ENCODE assay signal across 22 mouse cellular contexts in the genomic region with DNA sequence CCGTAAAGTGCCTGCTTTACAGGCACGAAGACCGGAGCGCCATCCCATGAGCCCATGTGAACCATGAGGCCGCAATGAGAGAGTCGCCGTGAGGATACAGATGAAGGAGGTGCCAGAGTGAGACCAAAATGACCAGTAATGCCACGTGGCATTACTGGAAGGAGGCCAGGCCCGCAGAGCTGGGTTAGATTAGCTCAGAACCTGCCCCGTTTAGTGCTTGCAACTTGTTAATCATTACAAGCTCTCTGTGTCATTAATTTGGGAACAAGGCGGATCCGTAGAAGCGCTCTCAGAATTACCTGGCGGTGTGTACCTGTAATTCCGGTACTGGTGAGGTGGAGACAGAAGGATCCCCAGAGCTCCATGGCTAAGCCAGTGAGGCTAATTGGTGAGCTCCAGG. TPM values are rescaled to one million over a fixed set of nuclear protein-coding genes. Genes with fewer than 3 reads are reported as not detected.
DNase-seq lines count a peak whose midpoint lies in the region; ATAC-seq and TF ChIP-seq lines count a peak whose summit lies in the region.
"Had no signal": no experiment of that assay in that cellular context is flagged by ENCODE, and none has a peak within 500 bp of the region (broad histone marks: within the 10 kb centered on the region; RNA-seq: fewer than 3 reads in every experiment).

No protein-coding gene starts in this region.

- ATAC-seq in liver, embryonic 16.5 days (ENCODE audit: low read depth) = peak; percentile 43
- ATAC-seq in liver, embryonic 12.5 days = no peak
- ATAC-seq in kidney, postnatal 0 days (replicated peaks; ENCODE audit: low FRiP score, low read depth) = peak; percentile 55
- ATAC-seq: Patski had no signal

- 0 out of 2 replicates have a peak overlapping the region, but pooled peaks have one; percentile 14 for H3K4me2 ChIP-seq in liver, embryonic 16.5 days (ENCODE audit: low read depth, low read length)
- no peak overlapping the region for H3K4me2 ChIP-seq in liver, embryonic 12.5 days
- no peak overlapping the region; the same call in 1 of the 2 replicates for H3K4me2 ChIP-seq in kidney, postnatal 0 days (ENCODE audit: low read length)
- H3K4me2 ChIP-seq: liver, embryonic 13.5 days had no signal

- DNase-seq in cerebellum, postnatal 10 days = peak; percentile 64 to 66
- DNase-seq in cerebellum, adult 2 months = no peak
- DNase-seq in kidney, postnatal 0 days (ENCODE audit: low spot score) = peak; percentile 35
- DNase-seq in urinary bladder, postnatal 10 days (ENCODE audit: low spot score) = no peak
- DNase-seq in layer of hippocampus, adult 2 months (ENCODE audit: low spot score in 2 of 2) = no peak
- DNase-seq in heart, postnatal 36 days = no peak
- DNase-seq: adrenal gland, adult 2 months; cerebellum, adult 9-10 months; liver, embryonic 13.5 days had no signal

- no peak overlapping the region for H3K9ac ChIP-seq in liver, embryonic 16.5 days (ENCODE audit: low read depth, low read length)
- H3K9ac ChIP-seq in liver, embryonic 12.5 days = no peak overlapping the region
- no peak overlapping the region for H3K9ac ChIP-seq in kidney, postnatal 0 days (ENCODE audit: low read depth, low read length)
- H3K9ac ChIP-seq: liver, embryonic 13.5 days had no signal

- no peak overlapping the region for H3K4me3 ChIP-seq in cerebellum, adult 2 months (replicated peaks; ENCODE audit: insufficient read depth, low read depth, low read length)
- H3K4me3 ChIP-seq in liver, embryonic 16.5 days (ENCODE audit: low read depth, low read length) = no peak overlapping the region
- no peak overlapping the region for H3K4me3 ChIP-seq in liver, embryonic 12.5 days
- no peak overlapping the region for H3K4me3 ChIP-seq in kidney, postnatal 0 days (replicated peaks; ENCODE audit: low read depth, low read length)
- H3K4me3 ChIP-seq in layer of hippocampus, adult 2 months = no peak overlapping the region
- H3K4me3 ChIP-seq: erythroblast, embryonic 14.5 days; liver, embryonic 13.5 days; midbrain, embryonic 10.5 days had no signal

- no peaks in the 10 kb centered on the region for H3K4me1 ChIP-seq in cerebellum, adult 2 months (ENCODE audit: control insufficient read depth, insufficient read depth, low read length)
- no peaks in the 10 kb centered on the region for H3K4me1 ChIP-seq in liver, embryonic 16.5 days (ENCODE audit: control insufficient read depth, low read depth, low read length)
- H3K4me1 ChIP-seq in liver, embryonic 12.5 days = no peaks in the 10 kb centered on the region
- no peaks in the 10 kb centered on the region for H3K4me1 ChIP-seq in kidney, postnatal 0 days (replicated peaks; ENCODE audit: insufficient read depth, low read length)
- H3K4me1 ChIP-seq: liver, embryonic 13.5 days; midbrain, embryonic 10.5 days had no signal

- H3K9me3 ChIP-seq in liver, embryonic 16.5 days (replicated peaks; ENCODE audit: control insufficient read depth, low read length) = no peaks in the 10 kb centered on the region
- no peaks in the 10 kb centered on the region for H3K9me3 ChIP-seq in liver, embryonic 12.5 days (replicated peaks)
- no peaks in the 10 kb centered on the region for H3K9me3 ChIP-seq in kidney, postnatal 0 days (replicated peaks; ENCODE audit: low read length)
- H3K9me3 ChIP-seq: liver, embryonic 13.5 days; midbrain, embryonic 10.5 days had no signal

- H3K36me3 ChIP-seq in liver, embryonic 16.5 days (ENCODE audit: control insufficient read depth, insufficient read depth) = no peaks in the 10 kb centered on the region
- H3K36me3 ChIP-seq in liver, embryonic 12.5 days = no peaks in the 10 kb centered on the region
- no peaks in the 10 kb centered on the region for H3K36me3 ChIP-seq in kidney, postnatal 0 days (ENCODE audit: insufficient read depth, low read length)
- H3K36me3 ChIP-seq: liver, embryonic 13.5 days; midbrain, embryonic 10.5 days had no signal

- 73% methylated on average over 15 of the region's 15 CpGs for WGBS in cerebellum, adult 2 months
- 82% methylated on average over 15 of the region's 15 CpGs for WGBS in liver, embryonic 16.5 days (ENCODE audit: insufficient replicate concordance)
- 78% methylated on average over 15 of the region's 15 CpGs for WGBS in liver, embryonic 12.5 days (ENCODE audit: insufficient replicate concordance)
- 70% methylated on average over 15 of the region's 15 CpGs for WGBS in kidney, postnatal 0 days

- intact Hi-C loops in heart, postnatal 36 days (cut with DNase I) = no loop called here

- H3K27ac ChIP-seq in cerebellum, adult 2 months (ENCODE audit: insufficient read depth, low read length) = no peak overlapping the region
- H3K27ac ChIP-seq in liver, embryonic 16.5 days (ENCODE audit: low read length) = no peak overlapping the region
- H3K27ac ChIP-seq in liver, embryonic 12.5 days = no peak overlapping the region
- H3K27ac ChIP-seq in kidney, postnatal 0 days = no peak overlapping the region
- no peak overlapping the region for H3K27ac ChIP-seq in layer of hippocampus, adult 2 months
- H3K27ac ChIP-seq: liver, embryonic 13.5 days; midbrain, embryonic 10.5 days had no signal

- no peak for TF ChIP-seq POLR2A in cerebellum, adult 2 months (IDR thresholded peaks at IDR 0.05; ENCODE audit: borderline replicate concordance, insufficient read depth, low read length)

- no peak for TF ChIP-seq CTCF in cerebellum, adult 2 months (IDR thresholded peaks at IDR 0.05; ENCODE audit: borderline replicate concordance, insufficient read depth, low read depth, low read length)
- no peak for TF ChIP-seq CTCF in kidney, postnatal 0 days (IDR thresholded peaks at IDR 0.05; ENCODE audit: low read depth)
- TF ChIP-seq CTCF in layer of hippocampus, adult 2 months (conservative IDR thresholded peaks at IDR 0.05) = no peak

- H3K27me3 ChIP-seq in cerebellum, adult 2 months (ENCODE audit: control insufficient read depth, insufficient read depth, low read length) = no peaks in the 10 kb centered on the region
- H3K27me3 ChIP-seq in liver, embryonic 16.5 days (ENCODE audit: control insufficient read depth, insufficient read depth, low read depth, low read length) = no peaks in the 10 kb centered on the region
- H3K27me3 ChIP-seq in liver, embryonic 12.5 days (replicated peaks) = 0 out of 2 replicates have a peak, but pooled peaks cover 4% of the 10 kb centered on the region
- H3K27me3 ChIP-seq in kidney, postnatal 0 days (ENCODE audit: insufficient read depth, low read length) = no peaks in the 10 kb centered on the region
- H3K27me3 ChIP-seq: CH12.LX; liver, embryonic 13.5 days had no signal

RNA-seq across cellular contexts. Expression of a gene that starts 12.0 kb away (rescaled TPM):
- polyA plus RNA-seq in cerebellum, adult 2 months (2012; rRNA removed) = 18.5 and 20.0 TPM in 2 replicates
- 47.5 and 50.6 TPM in 2 replicates for polyA plus RNA-seq in liver, embryonic 16.5 days (2015; fragmentation: Nextera tagmentation; extraction: Ambion mirVana)
- polyA plus RNA-seq in liver, embryonic 12.5 days (2016; fragmentation: Nextera tagmentation; extraction: Ambion mirVana) = 27.3 and 27.7 TPM in 2 replicates
- polyA plus RNA-seq in kidney, postnatal 0 days (2015; fragmentation: Nextera tagmentation; extraction: Ambion mirVana) = 19.4 and 23.6 TPM in 2 replicates
- 10 to 100 TPM; 16.2 to 16.9 TPM for total RNA-seq in layer of hippocampus, adult 2 months (2021)
- under 1 TPM in 1 of 2 experiments, not detected in 1; 0.08 TPM for total RNA-seq in heart, postnatal 36 days (2021)
- total RNA-seq: CH12.LX; neutrophil, adult 5-6 weeks had no signal
- polyA plus RNA-seq: erythroblast, embryonic 14.5 days; Patski had no signal

RNA-seq across cellular contexts. Expression of a gene that starts 17.4 kb away (rescaled TPM):
- 70.5 and 76.2 TPM in 2 replicates for polyA plus RNA-seq in cerebellum, adult 2 months (2012; rRNA removed)
- polyA plus RNA-seq in liver, embryonic 16.5 days (2015; fragmentation: Nextera tagmentation; extraction: Ambion mirVana) = 4.5 and 4.8 TPM in 2 replicates
- polyA plus RNA-seq in liver, embryonic 12.5 days (2016; fragmentation: Nextera tagmentation; extraction: Ambion mirVana) = 10.3 and 11.2 TPM in 2 replicates
- 9.4 and 10.3 TPM in 2 replicates for polyA plus RNA-seq in kidney, postnatal 0 days (2015; fragmentation: Nextera tagmentation; extraction: Ambion mirVana)
- total RNA-seq in layer of hippocampus, adult 2 months (2021) = 100 to 1,000 TPM; 141 to 143 TPM
- total RNA-seq in heart, postnatal 36 days (2021) = 10 to 100 TPM; 23.6 to 25.0 TPM

RNA-seq across cellular contexts. Expression of a gene that starts 41.6 kb away (rescaled TPM):
- not detected in 2 replicates for polyA plus RNA-seq in cerebellum, adult 2 months (2012; rRNA removed)
- not detected in 2 replicates for polyA plus RNA-seq in liver, embryonic 16.5 days (2015; fragmentation: Nextera tagmentation; extraction: Ambion mirVana)
- not detected in 2 replicates for polyA plus RNA-seq in liver, embryonic 12.5 days (2016; fragmentation: Nextera tagmentation; extraction: Ambion mirVana)
- polyA plus RNA-seq in kidney, postnatal 0 days (2015; fragmentation: Nextera tagmentation; extraction: Ambion mirVana) = not detected in 2 replicates
- total RNA-seq in layer of hippocampus, adult 2 months (2021) = not detected
- not detected for total RNA-seq in heart, postnatal 36 days (2021)
- total RNA-seq: adrenal gland, adult 2 months; CH12.LX; gastrocnemius, adult 8-10 months; heart, adult 8-10 months; heart, postnatal 25 days; left cerebral cortex, postnatal 10 days; neutrophil, adult 5-6 weeks had no signal
- polyA plus RNA-seq: adrenal gland, adult 2 months; erythroblast, embryonic 14.5 days; large intestine, adult 2 months; liver, embryonic 13.5 days; midbrain, embryonic 10.5 days; Patski; thymus, postnatal 0 days had no signal

Comparison
In these comparisons a context has a peak if more than half of its experiments do, and no peak if none do; other contexts are left out.
1. DNase-seq: peak in cerebellum, postnatal 10 days (2 of 2) and kidney, postnatal 0 days (single experiment); none in cerebellum, adult 2 months (0 of 2), urinary bladder, postnatal 10 days (single experiment), layer of hippocampus, adult 2 months (0 of 2) and heart, postnatal 36 days (0 of 2).